Mouse (Mus musculus) embryonic facial prominence, embryonic 11.5 days (tissue): ENCODE results near the gene Dedd2. TPM values are rescaled to one million over a fixed set of nuclear protein-coding genes. Genes with fewer than 3 reads are reported as not detected.

Experiments
- ATAC-seq: fragments of 200-750 bp; cut with Nextera tagmentation; replicated peaks from 2 replicates; pipeline ENCODE4 v1.8.0; 2017; ENCODE audit warnings: low read depth; ENCODE audit not compliant: insufficient number of reproducible peaks, low FRiP score, low TSS enrichment
- DNase-seq: peaks from one replicate; pipeline ENCODE4 v3.0.0-alpha.2; 2015; ENCODE audit warnings: low spot score
- H3K27ac ChIP-seq: fragments of 300-500 bp; sonication (generic); replicated peaks from 2 replicates; pipeline ENCODE4 v1.5.1; 2014; ENCODE audit warnings: mild to moderate bottlenecking, low read depth, low read length, control low read depth
- H3K27me3 ChIP-seq: fragments of 300-500 bp; sonication (generic); 2 replicates; pipeline ENCODE4 v1.6.1; 2014; ENCODE audit warnings: mild to moderate bottlenecking, low read length, moderate library complexity, mixed read lengths; ENCODE audit not compliant: control insufficient read depth, insufficient read depth
- H3K36me3 ChIP-seq: fragments of 300-500 bp; sonication (generic); replicated peaks from 2 replicates; pipeline ENCODE4 v1.6.1; 2014; ENCODE audit warnings: low read depth, mild to moderate bottlenecking, low read length, moderate library complexity, mixed read lengths; ENCODE audit not compliant: control insufficient read depth, insufficient read depth
- H3K4me1 ChIP-seq: fragments of 300-500 bp; sonication (generic); 2 replicates; pipeline ENCODE4 v1.6.1; 2014; ENCODE audit warnings: low read length, mixed read lengths; ENCODE audit not compliant: control insufficient read depth, insufficient read depth
- H3K4me2 ChIP-seq: fragments of 300-500 bp; sonication (generic); 2 replicates; pipeline ENCODE4 v1.6.1; 2014; ENCODE audit warnings: low read depth, mild to moderate bottlenecking, control low read depth, low read length, moderate library complexity
- H3K4me3 ChIP-seq: fragments of 300-500 bp; sonication (generic); 2 replicates; pipeline ENCODE4 v1.5.1; 2014; ENCODE audit warnings: low read depth, low read length, control low read depth
- H3K9ac ChIP-seq: fragments of 300-500 bp; sonication (generic); replicated peaks from 2 replicates; pipeline ENCODE4 v1.6.1; 2014; ENCODE audit warnings: mild to moderate bottlenecking, control low read depth, low read length
- H3K9me3 ChIP-seq: fragments of 300-500 bp; sonication (generic); replicated peaks from 2 replicates; pipeline ENCODE4 v1.6.1; 2016; ENCODE audit warnings: mild to moderate bottlenecking, low read length, inconsistent platforms, mixed read lengths; ENCODE audit not compliant: control insufficient read depth
- WGBS: fragments of 180-500 bp; shearing (Covaris S2); extraction: QIAGEN DNeasy Blood & Tissue Kit; methylation state at CpG from one replicate; pipeline ENCODE4 v1.1.7; 2014; 5-methylcytosine and 5-hydroxymethylcytosine counted together
- polyA plus RNA-seq: library from polyadenylated mRNA; unstranded; fragments of >200 nt; fragmentation: Nextera tagmentation; extraction: Ambion mirVana; gene quantifications from 2 replicates; pipeline ENCODE4 v1.2.1, GENCODE M21; 2014

Gene Dedd2
- polyA plus RNA-seq, 1 experiment from 2014 or later = 7.7 TPM

GRCm38 (mm10) chr7:25248846-25249313 lies 28.5 kb upstream of the Dedd2 start:
- Histone ChIP-seq H3K36me3 (peaks cover 10% of the 10 kb centered on the region), H3K4me3 (peak overlapping the region; percentile 99)
- no peak for ATAC-seq

GRCm38 (mm10) chr7:25248018-25248647 lies 27.7 kb upstream of the Dedd2 start:
- H3K4me1 ChIP-seq = peaks cover 14% of the 10 kb centered on the region

More at GRCm38 (mm10) chr7:25248846-25249313, 28.5 kb upstream of the Dedd2 start:
- peak overlapping the region; percentile 93 for H3K9ac ChIP-seq
- H3K27me3 ChIP-seq = no peaks in the 10 kb centered on the region
- H3K27ac ChIP-seq = peak overlapping the region; percentile 98
- peaks cover 14% of the 10 kb centered on the region for H3K4me1 ChIP-seq
- WGBS = 0% methylated on average over 25 of the region's 25 CpGs
- H3K4me2 ChIP-seq = peak overlapping the region; percentile 95
- DNase-seq = peak; percentile 59
- no peaks in the 10 kb centered on the region for H3K9me3 ChIP-seq

GRCm38 (mm10) chr7:25247498-25247897 lies 27.1 kb upstream of the Dedd2 start:
- WGBS = 20% methylated on average over 3 of the region's 3 CpGs

More at GRCm38 (mm10) chr7:25248018-25248647, 27.7 kb upstream of the Dedd2 start:
- peak; percentile 39 for DNase-seq
- Histone ChIP-seq H3K4me2 (peak overlapping the region; percentile 95), H3K36me3 (peaks cover 10% of the 10 kb centered on the region), H3K9me3 (no peaks in the 10 kb centered on the region), H3K4me3 (peak overlapping the region; percentile 99), H3K9ac (peak overlapping the region; percentile 93), H3K27ac (peak overlapping the region; percentile 98), H3K27me3 (no peaks in the 10 kb centered on the region)
- WGBS = under 1% methylated on average over 18 of the region's 18 CpGs
- peak; percentile 15 for ATAC-seq

GRCm38 (mm10) chr7:25246759-25247137 lies 26.3 kb upstream of the Dedd2 start:
- no peaks in the 10 kb centered on the region for H3K27me3 ChIP-seq
- peaks cover 14% of the 10 kb centered on the region for H3K4me1 ChIP-seq
- no peak for ATAC-seq
- 56% methylated on average over 4 of the region's 4 CpGs for WGBS
- H3K4me2 ChIP-seq = peak overlapping the region; percentile 95
- H3K4me3 ChIP-seq = peak overlapping the region; percentile 12
- H3K9ac ChIP-seq = peak overlapping the region; percentile 5
- H3K36me3 ChIP-seq = peaks cover 10% of the 10 kb centered on the region
- no peak for DNase-seq
- peak overlapping the region; percentile 48; the same call in 1 of the 2 replicates for H3K27ac ChIP-seq
- no peaks in the 10 kb centered on the region for H3K9me3 ChIP-seq

More at GRCm38 (mm10) chr7:25247498-25247897, 27.1 kb upstream of the Dedd2 start:
- ATAC-seq (no peak), DNase-seq (no peak)
- Histone ChIP-seq H3K4me2 (peak overlapping the region; percentile 95), H3K4me3 (peak overlapping the region; percentile 99), H3K27me3 (no peaks in the 10 kb centered on the region), H3K36me3 (peaks cover 10% of the 10 kb centered on the region), H3K27ac (peak overlapping the region; percentile 98), H3K4me1 (peaks cover 14% of the 10 kb centered on the region), H3K9me3 (no peaks in the 10 kb centered on the region), H3K9ac (peak overlapping the region; percentile 93)

GRCm38 (mm10) chr7:25246079-25246758 lies 25.8 kb upstream of the Dedd2 start:
- H3K4me3 ChIP-seq = no peak overlapping the region
- peaks cover 14% of the 10 kb centered on the region for H3K4me1 ChIP-seq
- no peaks in the 10 kb centered on the region for H3K27me3 ChIP-seq
- WGBS = 61% methylated on average over 20 of the region's 20 CpGs
- no peak for DNase-seq
- H3K27ac ChIP-seq = peak overlapping the region; percentile 48; the same call in 1 of the 2 replicates
- no peak for ATAC-seq
- peak overlapping the region; percentile 5 for H3K9ac ChIP-seq
- H3K4me2 ChIP-seq = peak overlapping the region; percentile 95
- H3K9me3 ChIP-seq = no peaks in the 10 kb centered on the region
- peaks cover 10% of the 10 kb centered on the region for H3K36me3 ChIP-seq

GRCm38 (mm10) chr7:25244562-25245369 lies 24.4 kb upstream of the Dedd2 start:
- whole genome bisulfite sequencing = 89% methylated on average over 29 of the region's 30 CpGs
- DNase-seq (no peak), ATAC-seq (no peak)
- H3K4me3 ChIP-seq = no peak overlapping the region
- H3K27me3 ChIP-seq = no peaks in the 10 kb centered on the region
- H3K27ac ChIP-seq = no peak overlapping the region
- H3K36me3 ChIP-seq = peaks cover 10% of the 10 kb centered on the region
- H3K4me2 ChIP-seq = no peak overlapping the region
- peaks cover 14% of the 10 kb centered on the region for H3K4me1 ChIP-seq
- H3K9me3 ChIP-seq = no peaks in the 10 kb centered on the region
- H3K9ac ChIP-seq = no peak overlapping the region

- Histone ChIP-seq H3K27ac (no peak overlapping the region), H3K36me3 (peaks cover 10% of the 10 kb centered on the region), H3K4me1 (peaks cover 14% of the 10 kb centered on the region), H3K4me3 (no peak overlapping the region), H3K9me3 (no peaks in the 10 kb centered on the region), H3K9ac (no peak overlapping the region), H3K27me3 (no peaks in the 10 kb centered on the region), H3K4me2 (no peak overlapping the region)
- DNase-seq (no peak), ATAC-seq (no peak)
- 95% methylated on average over 4 of the region's 4 CpGs for WGBS
These were observed 22.9 kb upstream of the Dedd2 start for GRCm38 (mm10) chr7:25243361-25243760.
